Mouse (Mus musculus): ENCODE data around the gene Rnf207.

DNA sequence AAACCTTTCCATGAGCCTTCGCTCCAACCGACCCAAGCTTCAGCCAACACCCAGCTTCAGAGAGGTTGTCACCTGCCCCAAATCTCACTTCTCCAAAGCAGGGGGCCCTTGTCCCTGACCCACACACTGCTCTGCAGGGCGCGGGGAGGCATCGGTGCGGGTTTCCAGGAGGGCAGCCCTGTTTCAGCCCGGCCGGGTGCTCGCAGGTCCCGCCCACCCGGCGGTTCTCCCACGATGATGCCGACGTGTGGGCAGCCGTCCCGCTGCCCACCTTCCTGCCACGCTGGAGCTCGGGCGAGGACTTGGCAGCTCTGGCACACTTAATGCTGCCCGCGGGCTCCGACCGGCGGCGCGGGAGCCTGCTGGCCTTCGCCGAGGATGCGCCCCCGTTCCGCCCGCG lies 36.1 kb downstream of the Rnf207 start:
- TF ChIP-seq POLR2A (IDR thresholded peaks at IDR 0.05; ENCODE audit: insufficient read depth, low read depth, low read length) (no peak), CTCF (IDR thresholded peaks at IDR 0.05; ENCODE audit: insufficient read depth, low read depth, low read length) (no peak)
